Mouse (Mus musculus) stomach, postnatal 0 days (tissue): ENCODE results near the gene Eml6. TPM values are rescaled to one million over a fixed set of nuclear protein-coding genes. Genes with fewer than 3 reads are reported as not detected.
A peak's percentile ranks its signal among the peaks of the same experiment; 100 is the strongest.

ENCODE experiments used
- ATAC-seq: fragments of 200-750 bp; cut with Nextera tagmentation; 2 replicates; pipeline ENCODE4 v1.8.0; 2017; ENCODE audit not compliant: low FRiP score, low TSS enrichment
- DNase-seq: peaks from one replicate; pipeline ENCODE4 v3.0.0-alpha.2; 2016; ENCODE audit warnings: low spot score
- H3K27ac ChIP-seq: fragments of 300-500 bp; sonication (generic); replicated peaks from 2 replicates; pipeline ENCODE4 v1.5.1; 2014; ENCODE audit warnings: mild to moderate bottlenecking, control low read depth
- H3K27me3 ChIP-seq: fragments of 300-500 bp; sonication (generic); 2 replicates; pipeline ENCODE4 v1.6.1; 2014; ENCODE audit warnings: low read length; ENCODE audit not compliant: control insufficient read depth, insufficient read depth
- H3K36me3 ChIP-seq: fragments of 300-500 bp; sonication (generic); 2 replicates; pipeline ENCODE4 v1.6.1; 2014; ENCODE audit warnings: low read length, mixed read lengths; ENCODE audit not compliant: control insufficient read depth, insufficient read depth
- H3K4me1 ChIP-seq: fragments of 300-500 bp; sonication (generic); replicated peaks from 2 replicates; pipeline ENCODE4 v1.6.1; 2014; ENCODE audit warnings: antibody characterized with exemption; ENCODE audit not compliant: control insufficient read depth, insufficient read depth
- H3K4me2 ChIP-seq: fragments of 300-500 bp; sonication (generic); replicated peaks from 2 replicates; pipeline ENCODE4 v1.6.1; 2014; ENCODE audit warnings: low read depth, mild to moderate bottlenecking, control low read depth, moderate library complexity
- H3K4me3 ChIP-seq: fragments of 300-500 bp; sonication (generic); 2 replicates; pipeline ENCODE4 v1.5.1; 2014; ENCODE audit warnings: low read depth, low read length, control low read depth
- H3K9ac ChIP-seq: fragments of 300-500 bp; sonication (generic); 2 replicates; pipeline ENCODE4 v1.6.1; 2014; ENCODE audit warnings: mild to moderate bottlenecking, low read length, control low read depth, mixed read lengths
- H3K9me3 ChIP-seq: fragments of 300-500 bp; sonication (generic); 2 replicates; pipeline ENCODE4 v1.6.1; 2016; ENCODE audit warnings: low read length; ENCODE audit not compliant: control insufficient read depth
- CTCF ChIP-seq: IDR thresholded peaks from 2 replicates; pipeline ENCODE4 v1.5.1; 2016; ENCODE audit warnings: antibody characterized with exemption, low read depth, mild to moderate bottlenecking, moderate library complexity
- EP300 ChIP-seq: optimal IDR thresholded peaks from 2 replicates; pipeline ENCODE3; 2016; ENCODE audit warnings: antibody characterized with exemption
- WGBS: fragments of 180-500 bp; shearing (Covaris S2); extraction: QIAGEN DNeasy Blood & Tissue Kit; methylation state at CpG from one replicate; pipeline ENCODE4 v1.1.7; 2014; 5-methylcytosine and 5-hydroxymethylcytosine counted together
- polyA plus RNA-seq: library from polyadenylated mRNA; unstranded; fragments of >200 nt; fragmentation: Nextera tagmentation; extraction: Ambion mirVana; gene quantifications from 2 replicates; pipeline ENCODE4 v1.2.1, GENCODE M21; 2015

Eml6 gene
- polyA plus RNA-seq, 1 experiment from 2014 or later: 0.39 TPM

DNA sequence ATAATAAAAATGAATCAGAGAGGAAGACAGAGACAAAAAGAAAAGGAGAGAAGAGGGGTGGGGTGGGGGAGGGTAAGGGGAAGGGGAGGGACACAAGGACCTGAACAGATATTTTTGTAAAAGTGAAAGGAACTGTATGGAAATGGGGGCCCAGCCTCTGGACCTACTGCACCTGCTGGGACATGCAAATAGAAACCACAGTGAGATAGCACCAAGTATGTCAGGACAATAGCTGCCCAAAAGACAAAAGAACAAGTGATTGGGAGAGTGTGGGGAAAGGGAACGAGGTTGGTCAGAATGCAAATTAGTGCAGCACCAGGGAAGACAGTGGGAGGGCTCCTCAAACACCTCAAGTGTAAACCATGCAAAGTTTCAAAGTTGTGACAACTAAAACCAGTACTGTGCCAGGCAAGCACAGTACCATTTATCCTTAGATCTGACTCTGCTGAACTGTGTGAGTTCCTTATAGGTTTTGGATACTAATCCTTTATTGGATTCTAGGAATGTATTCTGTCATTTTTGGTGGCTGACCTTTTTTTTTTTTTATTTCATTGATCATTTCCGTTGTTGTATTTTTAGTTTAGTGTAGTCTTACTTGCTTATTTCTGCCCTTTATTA, 246.3 kb downstream of the Eml6 start:
- 59% methylated on average over 2 of the region's 2 CpGs for WGBS
- no peaks in the 10 kb centered on the region for H3K4me1 ChIP-seq
- ATAC-seq: no peak
- H3K36me3 ChIP-seq: no peaks in the 10 kb centered on the region
- TF ChIP-seq CTCF (no peak), EP300 (no peak)
- H3K9ac ChIP-seq: no peak overlapping the region
- H3K27ac ChIP-seq: no peak overlapping the region
- no peaks in the 10 kb centered on the region for H3K9me3 ChIP-seq
- H3K27me3 ChIP-seq: no peaks in the 10 kb centered on the region
- H3K4me3 ChIP-seq: no peak overlapping the region
- H3K4me2 ChIP-seq: no peak overlapping the region
- no peak for DNase-seq

DNA sequence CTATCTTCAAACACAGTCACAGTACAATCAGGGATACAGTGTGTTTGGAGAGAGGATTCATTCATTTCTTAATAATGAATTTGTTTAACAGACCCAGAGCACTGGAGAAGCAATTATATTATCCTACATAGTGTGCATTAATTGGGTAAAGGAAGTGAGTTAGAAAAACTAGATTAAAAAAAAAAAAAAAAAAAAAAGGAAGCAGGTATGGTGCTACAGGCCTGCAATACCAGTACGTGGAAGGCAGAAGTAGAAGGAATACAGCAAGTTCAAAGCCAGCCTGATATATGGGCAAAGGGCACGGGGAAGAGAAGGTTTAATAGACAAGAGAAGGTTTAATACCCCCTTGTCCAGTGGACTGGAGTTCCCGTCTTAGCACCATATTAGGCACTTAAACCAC, 246.9 kb downstream of the Eml6 start:
- Histone ChIP-seq H3K4me2 (no peak overlapping the region), H3K36me3 (no peaks in the 10 kb centered on the region), H3K4me1 (no peaks in the 10 kb centered on the region), H3K27me3 (no peaks in the 10 kb centered on the region), H3K27ac (no peak overlapping the region), H3K9ac (no peak overlapping the region), H3K9me3 (no peaks in the 10 kb centered on the region), H3K4me3 (no peak overlapping the region)
- 79% methylated on average over 3 of the region's 3 CpGs for WGBS
- ATAC-seq: no peak
- no peak for DNase-seq
- TF ChIP-seq CTCF (no peak), EP300 (no peak)

DNA sequence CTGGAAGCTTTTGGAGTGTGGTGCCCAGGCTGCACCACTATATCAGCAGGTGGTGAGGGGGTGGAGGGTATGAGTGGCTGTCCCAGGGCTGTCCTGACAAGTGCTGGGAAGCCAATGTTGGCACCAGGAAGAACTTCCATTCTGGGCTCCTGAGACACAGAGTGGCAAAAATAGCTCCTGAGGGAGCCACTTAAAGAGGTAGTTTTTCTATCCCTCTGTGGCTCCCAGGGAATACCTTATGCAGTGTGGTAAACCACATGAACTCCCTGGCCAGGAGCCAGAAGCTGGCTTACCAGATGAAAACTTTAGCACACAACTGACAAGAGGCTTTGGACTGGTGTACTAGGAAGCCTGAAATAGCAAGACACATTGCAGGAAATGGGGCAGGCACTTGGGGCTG, 247.9 kb downstream of the Eml6 start:
- no peaks in the 10 kb centered on the region for H3K27me3 ChIP-seq
- no peak overlapping the region for H3K4me3 ChIP-seq
- ATAC-seq (no peak), DNase-seq (no peak)
- no peaks in the 10 kb centered on the region for H3K4me1 ChIP-seq
- no peak overlapping the region for H3K27ac ChIP-seq
- no peaks in the 10 kb centered on the region for H3K36me3 ChIP-seq
- no peaks in the 10 kb centered on the region for H3K9me3 ChIP-seq
- no peak overlapping the region for H3K9ac ChIP-seq
- TF ChIP-seq CTCF: no peak
- TF ChIP-seq EP300: no peak
- H3K4me2 ChIP-seq: no peak overlapping the region

DNA sequence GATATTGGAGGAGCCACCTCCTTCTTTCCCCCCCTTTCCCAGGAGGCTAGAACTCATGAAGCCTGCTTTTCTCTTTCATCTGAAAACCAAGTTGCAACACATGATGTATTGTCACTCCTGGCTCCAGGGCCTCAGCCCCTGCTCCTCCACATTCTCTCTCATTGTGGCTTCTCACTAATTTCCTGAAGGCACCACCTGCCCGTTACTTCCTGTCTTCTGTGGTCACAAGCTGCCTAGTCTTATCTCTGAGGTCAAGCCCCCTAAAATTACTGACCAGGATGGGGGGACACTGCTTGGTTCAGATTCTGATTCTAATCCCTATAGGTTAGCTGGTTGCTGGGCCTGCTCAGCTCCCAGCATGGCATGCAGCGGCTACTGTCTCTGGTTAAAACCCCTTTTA, 251.1 kb downstream of the Eml6 start:
- Histone ChIP-seq H3K27ac (no peak overlapping the region), H3K4me3 (no peak overlapping the region), H3K4me2 (no peak overlapping the region), H3K9me3 (no peaks in the 10 kb centered on the region), H3K9ac (no peak overlapping the region), H3K36me3 (no peaks in the 10 kb centered on the region), H3K27me3 (no peaks in the 10 kb centered on the region), H3K4me1 (no peaks in the 10 kb centered on the region)
- 74% methylated on average over 2 of the region's 2 CpGs for WGBS
- DNase-seq (no peak), ATAC-seq (no peak)
- no peak for TF ChIP-seq EP300
- TF ChIP-seq CTCF: no peak

DNA sequence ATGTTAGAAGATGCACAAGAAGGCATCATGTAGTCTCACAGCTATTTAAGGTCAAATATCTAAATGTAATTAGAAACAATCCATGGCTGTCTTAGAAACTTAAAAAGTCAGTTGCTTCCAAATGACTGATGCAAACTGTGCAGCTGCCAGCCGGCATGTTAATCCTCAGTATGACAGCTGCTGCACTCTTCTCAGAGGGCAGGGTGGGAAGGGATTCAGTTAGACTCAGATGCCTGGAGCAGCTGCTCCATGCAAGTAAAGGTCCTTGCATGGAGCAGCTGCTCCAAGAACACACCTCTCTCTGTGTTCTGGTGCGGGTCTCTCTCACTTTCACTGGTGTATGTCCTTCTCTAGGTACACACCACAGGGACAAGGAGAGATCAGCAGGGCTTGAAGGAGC, 251.5 kb downstream of the Eml6 start:
- Histone ChIP-seq H3K4me3 (no peak overlapping the region), H3K9me3 (no peaks in the 10 kb centered on the region), H3K27ac (no peak overlapping the region), H3K9ac (no peak overlapping the region), H3K4me1 (no peaks in the 10 kb centered on the region), H3K36me3 (no peaks in the 10 kb centered on the region), H3K27me3 (no peaks in the 10 kb centered on the region), H3K4me2 (no peak overlapping the region)
- WGBS: 28% methylated on average over 2 of the region's 2 CpGs
- ATAC-seq (no peak), DNase-seq (no peak)
- TF ChIP-seq CTCF (no peak), EP300 (no peak)

DNA sequence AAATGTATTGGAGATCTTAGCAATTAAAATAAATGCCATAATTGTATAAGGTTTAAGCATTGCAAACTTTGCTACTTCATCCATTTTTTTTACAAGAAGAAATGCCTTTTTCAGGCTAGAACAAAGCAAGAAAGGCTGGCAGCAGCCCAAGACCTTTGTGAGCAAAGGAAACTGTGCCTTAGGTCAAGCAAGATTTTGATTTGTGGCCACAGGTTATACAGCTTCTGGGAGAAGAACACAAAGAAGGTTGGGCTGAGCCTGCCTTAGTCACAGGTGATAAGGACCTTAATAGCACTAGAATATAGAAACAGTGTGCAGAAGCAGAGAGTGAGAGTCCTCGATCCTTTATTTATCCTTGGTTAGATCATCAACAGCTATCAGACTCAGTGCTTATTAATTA, 253.6 kb downstream of the Eml6 start:
- Histone ChIP-seq H3K9me3 (no peaks in the 10 kb centered on the region), H3K9ac (no peak overlapping the region), H3K27me3 (no peaks in the 10 kb centered on the region), H3K27ac (no peak overlapping the region), H3K4me2 (no peak overlapping the region), H3K4me1 (no peaks in the 10 kb centered on the region), H3K4me3 (no peak overlapping the region), H3K36me3 (no peaks in the 10 kb centered on the region)
- WGBS: 36% methylated on average over 1 of the region's 1 CpGs
- no peak for TF ChIP-seq EP300
- no peak for TF ChIP-seq CTCF
- peak; percentile 96 for ATAC-seq
- DNase-seq: peak; percentile 78
